Mouse (Mus musculus) fibroblast of lung, adult 2 months (primary cell): ENCODE data around the gene Ddo.
A peak's percentile ranks its signal among the peaks of the same experiment; 100 is the strongest.

Experiments used
- DNase-seq: peaks from one replicate; pipeline ENCODE4 v3.0.0-alpha.2; 2011; ENCODE audit warnings: low read depth

Gene Ddo

DNA sequence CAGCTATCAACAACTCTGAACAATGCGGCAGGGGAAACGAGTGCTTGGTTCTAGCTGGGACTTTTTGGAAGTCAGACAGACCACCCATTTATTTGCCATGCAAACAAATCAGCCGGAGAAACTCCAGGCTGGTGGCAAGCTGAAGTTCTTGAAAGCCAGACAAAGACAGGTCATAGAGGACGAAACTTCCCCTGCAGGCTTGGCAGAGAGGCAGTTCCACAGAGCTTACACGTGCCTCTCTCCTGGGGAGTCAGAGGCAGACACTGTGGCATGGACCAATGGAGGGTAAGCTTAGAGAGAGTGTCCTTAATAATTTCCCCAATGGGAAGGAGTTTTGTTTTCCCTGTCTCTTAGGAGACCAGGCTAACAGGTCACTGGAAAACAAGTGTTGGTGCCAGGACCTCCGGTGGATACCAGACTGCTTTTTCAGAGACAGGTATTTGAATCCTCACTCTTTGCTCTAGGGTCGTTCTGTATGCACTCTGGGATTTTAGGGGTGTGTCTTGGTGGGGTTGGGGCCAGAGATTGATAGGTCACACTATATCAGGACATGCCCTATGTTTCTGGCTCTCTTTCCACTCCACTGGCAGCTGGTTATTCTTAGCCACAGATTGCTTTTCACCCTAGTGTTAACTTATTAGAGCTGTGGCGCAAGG is at the start of gene Ddo:
TSS of gene Ddo (plus strand) at position 356 of the 656 bp plus-strand sequence.
- DNase-seq: peak; percentile 52

DNA sequence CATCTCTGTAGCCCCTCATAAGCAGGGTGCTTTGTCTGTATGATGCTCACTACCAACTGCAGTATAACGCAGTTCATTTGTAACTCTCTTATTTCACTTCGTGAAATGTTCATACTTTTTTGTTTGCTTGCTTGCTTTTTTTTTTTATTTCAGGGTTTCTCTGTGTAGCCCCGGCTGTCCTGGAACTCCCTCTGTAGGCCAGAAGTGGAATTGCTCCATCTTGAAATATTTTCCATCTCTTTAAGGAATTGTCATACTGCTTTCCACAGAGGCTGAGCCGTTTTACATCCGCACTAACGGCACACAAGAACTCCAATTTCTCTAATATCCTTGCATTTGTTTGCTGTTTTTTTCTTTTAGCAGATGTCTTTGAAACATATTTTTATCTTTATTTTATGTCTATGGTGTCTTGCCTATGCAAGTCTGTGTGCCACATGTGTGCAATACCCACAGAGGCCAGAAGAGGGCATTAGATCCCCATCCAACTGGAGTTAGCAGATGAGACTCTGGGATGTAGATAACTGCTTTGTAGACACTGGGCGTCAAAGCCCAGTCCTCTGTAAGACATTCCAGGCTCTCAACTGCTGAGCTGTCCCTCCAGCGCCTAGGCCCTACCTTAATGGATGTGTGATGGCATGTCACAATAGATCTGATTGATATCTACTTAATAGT is 46.1 kb upstream of the Ddo start:
- no peak for DNase-seq

DNA sequence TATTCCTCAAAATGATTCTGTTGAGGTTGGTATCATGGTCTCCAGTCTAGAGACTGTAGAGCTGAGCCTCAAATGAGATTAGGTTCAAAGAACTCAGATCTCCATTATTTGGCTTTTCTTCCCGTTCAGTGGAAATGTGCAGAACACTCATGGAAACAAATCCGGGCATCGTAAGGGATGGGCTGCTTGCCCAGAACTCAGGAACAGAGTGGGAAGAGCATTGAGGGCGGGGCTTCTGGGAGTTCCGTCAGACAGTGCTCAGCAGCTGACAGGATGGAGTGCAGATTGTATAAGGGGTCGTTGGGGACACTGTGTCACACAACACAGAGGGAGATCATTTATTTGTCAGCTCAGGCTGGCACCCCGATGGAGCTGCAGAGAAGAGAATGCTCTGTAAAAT is 37.6 kb upstream of the Ddo start:
- no peak for DNase-seq

DNA sequence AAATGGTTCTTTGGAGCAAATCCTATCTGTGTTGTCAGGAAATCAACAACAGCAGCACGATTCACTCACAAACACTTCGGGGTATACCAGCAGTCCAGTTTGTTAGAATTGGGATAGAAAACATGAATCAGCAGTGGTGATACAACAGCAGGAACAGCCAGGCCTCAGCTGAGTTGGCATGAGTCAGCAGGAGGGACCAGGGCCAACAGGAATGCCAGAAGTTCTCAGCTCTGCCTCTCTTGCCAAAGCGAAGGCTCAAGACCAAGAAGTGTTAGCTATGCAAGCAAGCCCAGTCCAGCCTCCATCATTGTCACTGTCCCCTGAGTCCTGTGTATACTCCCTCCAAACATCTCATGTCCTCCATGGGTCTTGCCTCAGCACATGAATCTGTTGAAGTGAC is 32.6 kb upstream of the Ddo start:
- peak; percentile 67 for DNase-seq

DNA sequence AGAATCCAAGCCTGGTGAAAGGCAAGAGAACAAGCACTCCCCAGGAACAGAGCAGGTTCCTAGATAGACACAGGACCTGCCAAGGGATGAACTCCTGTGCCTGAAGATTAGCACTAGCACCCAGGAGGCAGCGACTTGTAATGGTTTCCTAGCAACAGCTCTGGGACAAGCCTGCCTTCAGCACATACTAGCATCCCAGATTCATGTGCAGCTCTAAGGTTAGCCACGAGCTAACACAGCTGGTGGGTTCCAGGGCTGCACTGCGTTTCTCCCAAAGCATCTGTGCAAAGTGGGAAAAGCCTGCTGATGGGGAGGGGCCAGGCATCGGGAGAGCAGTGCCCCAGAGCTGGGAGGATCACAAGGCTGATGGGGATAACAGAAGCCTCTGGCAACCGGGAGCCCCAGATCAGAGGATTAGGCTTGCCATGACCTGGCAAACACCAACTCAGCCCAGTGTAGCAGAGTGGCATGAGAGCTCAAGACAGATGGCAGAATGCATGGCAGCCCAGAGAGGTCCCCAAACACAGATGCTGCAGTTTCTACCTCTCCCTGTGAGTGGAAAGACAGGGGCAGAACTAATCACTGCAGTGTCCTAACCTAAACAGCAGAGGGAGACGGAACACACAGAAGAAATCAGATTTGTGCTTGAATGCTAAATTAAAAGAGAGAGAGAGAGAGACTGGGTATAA is 25.0 kb upstream of the Ddo start:
- no peak for DNase-seq

DNA sequence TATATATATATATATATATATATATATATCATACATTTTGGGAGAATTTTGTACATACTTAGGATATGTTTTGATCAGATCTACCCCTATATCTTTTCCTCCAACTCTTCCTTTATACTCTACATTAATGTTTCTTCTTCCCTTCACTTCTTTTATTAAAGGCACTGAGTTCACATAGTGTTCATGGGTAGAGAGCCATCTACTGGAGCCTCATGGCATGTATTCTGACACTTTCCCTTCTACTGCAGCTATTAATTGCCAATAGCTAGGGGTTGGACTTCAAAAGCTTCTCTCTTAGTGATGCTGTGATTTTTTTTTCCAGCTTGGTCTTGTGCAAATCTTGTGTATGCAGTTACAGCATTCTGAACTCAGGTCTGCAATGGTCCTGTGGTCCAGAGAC is 11.8 kb upstream of the Ddo start:
- no peak for DNase-seq

DNA sequence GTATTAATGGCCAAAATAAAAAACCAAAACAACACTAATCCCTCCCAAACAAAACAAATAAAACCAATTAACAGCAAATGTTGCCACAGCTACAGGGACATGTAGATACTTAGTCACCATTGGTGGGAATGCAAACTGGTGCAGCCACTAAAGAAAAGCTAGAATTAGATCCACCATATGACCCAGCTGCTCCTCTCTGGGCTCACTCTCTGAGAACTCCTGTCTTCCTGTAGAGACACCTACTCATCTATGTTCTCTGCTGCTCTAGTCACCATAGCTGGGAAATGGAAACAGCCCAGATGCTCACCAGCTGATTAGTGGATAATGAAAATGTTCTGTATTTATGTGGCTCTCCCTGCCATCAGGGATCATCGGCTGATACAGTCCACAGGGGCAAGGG is 10.1 kb upstream of the Ddo start:
- DNase-seq: no peak

DNA sequence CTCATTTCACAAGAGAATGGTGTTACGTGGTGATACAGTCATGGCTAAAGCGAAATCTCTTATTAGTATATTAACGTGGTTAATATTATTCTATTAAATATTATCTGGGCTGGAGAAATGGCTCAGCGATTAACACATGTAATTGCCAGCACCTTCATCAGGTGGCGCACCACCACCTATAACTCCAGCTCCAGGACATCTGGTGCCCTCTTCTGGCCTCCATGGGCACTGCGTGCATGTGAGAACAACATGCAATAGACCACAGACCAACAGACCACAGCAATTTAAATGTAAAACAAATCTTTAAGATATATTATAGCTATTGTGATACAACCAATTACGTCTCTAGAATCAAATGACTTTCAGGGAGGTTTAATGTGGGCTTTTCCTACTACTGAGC is 671 bp upstream of the Ddo start:
- no peak for DNase-seq

DNA sequence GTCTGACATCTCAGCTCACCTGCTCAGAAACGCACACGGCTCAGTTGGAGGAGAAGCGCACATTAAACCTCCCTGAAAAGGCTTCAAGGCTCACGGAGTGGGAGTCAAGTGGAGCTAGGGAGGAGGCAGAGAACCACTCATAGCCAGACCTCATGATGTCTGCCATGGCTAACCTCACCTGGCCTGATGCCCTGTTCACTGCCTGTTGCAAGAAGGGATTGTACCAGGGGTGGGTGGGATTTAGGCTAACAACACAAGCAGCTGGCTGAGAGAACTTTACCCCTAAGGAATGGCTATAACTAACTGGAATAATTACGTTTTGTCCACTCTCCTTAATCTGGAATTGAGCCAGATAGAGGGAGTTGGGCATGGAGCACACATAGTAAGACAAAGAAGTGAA is 646 bp downstream of the Ddo start:
- no peak for DNase-seq

DNA sequence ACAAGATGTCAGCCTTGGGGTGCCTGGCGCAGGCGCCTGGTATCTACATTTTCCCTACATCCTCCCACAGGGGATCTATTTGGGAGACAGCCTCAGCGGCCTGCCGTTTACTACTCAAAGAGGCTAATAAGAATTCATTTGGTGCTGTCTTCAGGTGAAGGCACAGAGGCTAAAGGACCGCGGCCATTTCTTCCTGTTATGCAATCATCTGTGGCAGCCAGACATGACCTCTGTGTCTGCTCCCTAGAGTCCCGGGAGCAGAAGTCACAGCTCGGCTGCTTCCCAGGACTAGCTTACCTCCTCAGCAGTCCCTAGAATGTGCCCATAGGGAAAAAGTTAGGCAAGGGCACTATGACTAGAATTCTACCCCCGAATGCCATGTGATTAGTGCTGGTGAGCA is 1.1 kb downstream of the Ddo start:
- no peak for DNase-seq

DNA sequence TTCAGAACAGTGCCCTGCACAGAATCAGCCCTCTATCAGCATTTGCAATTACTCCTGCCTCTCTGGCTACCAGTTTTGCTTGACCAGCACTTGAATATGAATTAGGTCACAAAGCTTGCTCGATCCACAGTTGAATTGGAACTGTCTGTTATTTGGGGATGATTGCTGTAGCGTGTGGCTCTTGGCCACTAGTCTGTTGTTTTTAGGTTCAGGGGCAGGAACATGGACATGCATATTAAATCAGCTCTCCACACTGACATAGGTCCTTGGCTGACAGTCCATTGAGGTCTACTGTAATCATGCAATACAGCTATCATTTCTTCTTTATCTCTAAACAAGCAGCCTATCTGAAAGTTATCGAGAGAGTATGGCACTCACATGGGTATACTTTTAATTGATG is 2.3 kb downstream of the Ddo start:
- no peak for DNase-seq

DNA sequence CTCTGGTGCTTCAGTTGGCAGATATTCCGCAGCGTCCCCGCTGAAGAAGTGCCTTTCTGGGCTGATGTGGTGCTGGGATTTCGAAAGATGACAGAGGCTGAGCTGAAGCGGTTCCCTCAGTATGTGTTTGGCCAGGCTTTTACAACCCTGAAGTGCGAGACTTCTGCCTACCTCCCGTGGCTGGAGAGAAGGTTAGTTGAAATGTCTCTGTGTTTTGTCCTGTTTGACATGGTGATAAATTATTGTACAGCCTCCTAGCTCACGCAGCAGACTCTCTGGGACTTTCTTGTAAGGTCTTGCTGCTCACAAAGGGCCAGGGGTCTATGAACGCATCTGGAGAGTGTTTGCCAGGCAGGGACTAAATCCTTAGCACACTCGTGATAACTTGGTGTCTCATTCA is 7.5 kb downstream of the Ddo start:
- no peak for DNase-seq

DNA sequence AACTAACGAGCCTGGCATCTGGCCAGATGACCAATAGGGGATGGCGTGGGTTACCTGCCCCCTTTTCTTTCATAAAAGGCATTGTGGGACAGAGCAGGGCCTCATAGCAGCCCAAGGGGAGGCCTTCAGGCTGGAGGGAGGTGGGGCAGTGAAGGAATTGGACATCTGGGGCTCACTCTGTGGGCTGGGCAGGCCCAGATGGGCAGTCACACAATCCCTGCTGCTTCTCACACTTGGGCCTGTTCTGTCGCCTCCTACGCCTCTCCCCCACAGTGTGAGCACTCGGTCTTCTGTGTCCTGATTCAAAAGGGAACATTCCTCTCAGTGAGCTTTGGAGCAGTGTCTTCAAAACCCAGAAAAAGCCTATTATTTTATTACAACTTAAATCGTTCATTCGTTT is 8.5 kb downstream of the Ddo start:
- DNase-seq: no peak

DNA sequence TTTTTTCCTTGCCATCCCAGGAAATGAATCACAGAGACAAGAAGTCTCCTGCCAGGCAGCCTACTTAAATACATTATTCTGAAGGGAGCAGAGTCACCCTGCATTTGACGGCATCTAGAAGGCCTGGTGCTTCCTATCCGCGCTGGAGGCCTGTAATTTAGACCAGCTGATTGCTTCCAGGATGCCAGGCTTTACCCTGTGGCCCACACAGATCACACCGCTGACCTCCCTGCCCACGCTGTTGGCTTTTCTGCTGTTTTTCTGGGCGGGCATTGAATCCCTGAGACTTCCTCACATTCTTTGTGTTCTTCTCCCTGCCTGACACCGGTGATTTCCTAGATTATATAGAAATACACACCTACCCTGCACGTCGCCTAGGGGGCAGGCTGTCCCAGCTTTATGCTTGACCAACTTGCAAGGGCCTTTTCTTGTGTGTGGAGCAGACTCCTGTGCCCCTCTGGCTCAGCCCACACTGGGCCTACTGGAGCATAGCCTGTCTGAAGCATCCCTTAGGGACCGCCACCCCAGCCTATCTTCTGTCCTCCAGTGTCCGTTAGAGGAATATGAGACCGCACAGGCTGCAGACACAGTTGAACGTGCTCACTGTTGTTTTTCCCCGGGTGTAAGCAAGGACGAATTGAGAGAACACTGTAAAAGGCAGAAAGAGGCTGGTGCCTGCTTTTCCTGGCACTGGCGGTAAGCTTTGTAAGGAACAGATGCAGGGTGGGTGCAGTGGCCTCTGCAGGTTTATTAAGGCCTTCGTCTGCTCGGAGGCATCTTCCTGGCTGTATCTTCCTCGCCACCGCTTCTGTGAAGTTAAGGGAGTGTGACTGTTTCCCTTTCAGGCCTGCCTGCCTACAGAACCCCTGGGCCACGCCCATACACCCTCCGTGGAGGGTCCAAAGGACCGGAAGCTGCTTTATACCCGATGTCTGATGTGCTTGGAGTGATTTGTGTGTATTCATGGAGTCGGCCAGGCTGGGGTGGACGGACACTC is 9.3 kb downstream of the Ddo start:
- no peak for DNase-seq

DNA sequence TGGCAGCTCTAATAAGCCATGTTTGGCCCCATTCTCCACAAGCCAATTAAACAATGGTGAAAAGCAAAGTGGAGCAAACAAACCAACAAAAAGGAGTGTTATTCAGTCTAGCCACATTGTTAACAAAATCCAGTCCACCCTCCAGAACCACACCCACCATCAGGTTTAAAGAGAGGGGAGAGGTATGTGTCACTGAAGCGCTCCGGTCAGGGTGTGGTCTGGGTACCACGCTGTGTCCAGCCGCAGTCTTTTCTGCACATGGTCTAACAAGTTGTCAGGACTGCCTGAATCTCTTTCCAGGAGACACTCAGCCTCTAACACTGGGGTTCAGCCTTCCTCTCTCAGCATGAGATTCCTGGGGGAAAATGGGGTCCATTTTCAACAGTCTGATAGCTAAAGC is 10.6 kb downstream of the Ddo start:
- DNase-seq: no peak

DNA sequence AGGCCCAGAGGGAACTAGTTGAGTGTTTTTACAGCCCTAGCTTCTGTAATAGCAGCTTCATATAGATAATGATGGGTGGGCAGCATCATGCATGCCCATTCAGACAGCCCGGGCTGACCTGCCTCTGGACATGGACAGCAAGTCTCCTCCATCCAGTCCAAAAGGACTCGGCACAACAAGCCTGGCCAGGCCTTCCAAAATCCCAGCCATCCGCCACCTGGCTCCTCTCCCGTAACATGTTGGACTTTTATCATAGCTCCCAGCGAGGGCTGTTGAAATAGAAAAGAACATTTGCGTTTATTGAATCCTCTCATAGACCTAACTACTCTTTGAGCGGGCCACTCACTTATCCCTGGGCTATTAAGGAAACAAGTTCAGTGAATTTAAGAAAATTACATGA is 12.1 kb downstream of the Ddo start:
- no peak for DNase-seq

DNA sequence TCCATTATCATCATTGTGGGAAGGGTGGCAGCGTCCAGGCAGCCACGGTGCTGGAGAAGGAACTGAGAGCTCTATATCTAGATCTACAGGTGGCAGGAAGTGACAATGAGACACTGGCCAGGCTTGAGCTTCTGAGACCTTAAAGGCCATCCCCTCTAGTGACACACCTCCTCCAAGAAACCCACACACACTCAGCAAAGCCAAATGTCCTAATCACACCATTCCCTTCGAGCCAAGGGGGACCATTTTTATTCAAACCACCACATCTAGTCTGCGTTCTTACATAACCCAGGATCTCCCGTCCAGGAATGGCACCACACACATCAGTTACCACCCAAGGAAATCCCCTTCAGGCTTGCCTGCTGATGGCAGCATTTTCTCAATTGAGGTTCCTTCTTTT is 13.3 kb downstream of the Ddo start:
- no peak for DNase-seq

DNA sequence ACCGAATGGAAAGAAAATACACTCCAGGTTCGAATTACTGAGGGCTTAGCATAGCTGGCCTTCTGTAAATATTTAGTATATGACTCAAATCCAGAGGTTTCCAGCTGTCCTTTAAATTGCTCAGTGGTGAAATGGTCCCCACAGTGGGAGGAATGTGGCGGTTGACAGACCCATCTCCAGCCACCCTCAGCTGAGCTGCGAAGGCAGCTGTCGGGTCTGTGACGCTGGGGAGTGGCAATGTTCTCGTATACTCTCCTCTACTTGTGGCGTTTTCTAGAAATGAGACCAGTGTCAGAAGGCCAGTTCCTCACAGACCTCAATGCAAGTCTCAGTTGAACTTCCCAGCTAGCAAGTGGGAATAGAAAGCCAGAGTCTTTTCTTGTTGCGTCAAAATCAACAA is 14.6 kb downstream of the Ddo start:
- no peak for DNase-seq

DNA sequence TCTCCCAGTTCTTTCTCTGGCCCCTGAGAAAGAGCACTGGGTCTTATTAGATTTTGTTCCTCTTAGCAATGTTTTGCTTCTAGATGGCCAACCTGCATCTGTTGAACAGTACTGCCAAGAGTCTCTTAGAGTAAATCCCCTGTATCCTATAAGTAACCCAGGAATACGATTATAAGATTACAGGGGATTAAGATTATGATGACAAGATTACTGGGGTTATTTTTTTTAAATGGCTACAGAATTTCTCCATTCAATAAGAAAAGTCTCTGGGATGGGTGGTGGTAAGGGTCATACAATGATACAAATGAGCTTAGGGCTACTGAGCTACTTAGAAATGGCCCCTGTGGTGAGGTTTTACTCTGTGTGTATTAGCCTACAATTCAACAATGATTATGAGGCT is 15.5 kb downstream of the Ddo start:
- DNase-seq: no peak

DNA sequence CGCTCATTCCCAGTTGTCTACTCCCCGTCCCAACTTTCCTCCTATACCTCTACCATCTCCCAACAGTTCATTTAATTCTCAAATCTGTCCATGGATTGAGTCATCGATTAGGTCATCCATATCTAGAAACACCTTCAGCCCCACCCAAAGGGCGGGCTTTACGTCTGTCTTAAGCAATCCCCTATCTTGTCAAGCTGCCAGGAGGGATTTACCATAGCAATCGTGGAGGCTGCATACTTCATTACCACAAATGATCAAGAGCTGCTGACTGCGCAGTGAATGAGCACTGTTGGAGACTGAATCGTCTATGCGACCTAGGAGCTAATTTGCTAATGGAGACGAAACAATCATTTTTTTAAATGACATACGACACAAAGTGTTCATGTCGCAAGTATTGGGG is 19.0 kb downstream of the Ddo start:
- DNase-seq: no peak

DNA sequence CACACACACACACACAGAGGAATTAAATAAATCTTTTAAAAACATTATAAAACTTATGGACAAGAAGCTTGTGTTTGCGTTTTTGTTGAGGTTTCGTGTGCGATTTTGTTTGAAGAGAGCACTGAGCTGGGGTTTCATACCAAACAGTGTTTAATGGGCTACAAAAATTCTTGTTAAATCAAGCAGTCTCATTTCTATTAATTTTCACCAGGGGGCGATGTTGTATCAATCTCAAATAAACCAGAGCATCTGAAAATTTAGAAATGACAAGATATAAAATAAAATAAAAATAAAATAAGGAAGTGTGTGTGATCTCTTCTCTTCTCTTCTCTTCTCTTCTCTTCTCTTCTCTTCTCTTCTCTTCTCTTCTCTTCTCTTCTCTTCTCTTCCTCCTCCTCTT is 19.8 kb downstream of the Ddo start:
- DNase-seq: peak; percentile 17

DNA sequence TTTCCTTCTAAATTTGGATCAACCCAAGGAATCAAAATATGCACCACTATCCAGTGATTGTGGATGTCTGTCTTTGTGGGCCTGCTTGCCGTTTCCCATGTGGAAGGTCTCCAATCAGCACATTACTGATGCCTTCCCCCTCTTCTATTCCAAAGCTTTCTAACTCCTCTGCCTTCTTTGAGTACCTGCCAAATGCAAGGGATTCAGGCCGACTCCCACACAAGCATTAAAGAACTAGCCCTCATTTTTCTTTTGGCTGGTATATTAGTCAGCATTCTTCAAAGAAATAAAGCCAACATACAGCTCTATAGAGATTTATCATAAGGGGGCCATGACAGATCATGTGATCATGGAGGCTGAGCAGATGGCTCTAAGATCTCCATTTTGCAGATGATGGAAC is 21.9 kb downstream of the Ddo start:
- DNase-seq: no peak
